Mouse (Mus musculus): Measurements from ENCODE around the gene Lad1. TPM values are rescaled to one million over a fixed set of nuclear protein-coding genes. Genes with fewer than 3 reads are reported as not detected.
A peak's percentile ranks its signal among the peaks of the same experiment; 100 is the strongest.

Gene Lad1
- polyA plus RNA-seq, 1 experiment from 2014 or later = 21.7 TPM

DNA sequence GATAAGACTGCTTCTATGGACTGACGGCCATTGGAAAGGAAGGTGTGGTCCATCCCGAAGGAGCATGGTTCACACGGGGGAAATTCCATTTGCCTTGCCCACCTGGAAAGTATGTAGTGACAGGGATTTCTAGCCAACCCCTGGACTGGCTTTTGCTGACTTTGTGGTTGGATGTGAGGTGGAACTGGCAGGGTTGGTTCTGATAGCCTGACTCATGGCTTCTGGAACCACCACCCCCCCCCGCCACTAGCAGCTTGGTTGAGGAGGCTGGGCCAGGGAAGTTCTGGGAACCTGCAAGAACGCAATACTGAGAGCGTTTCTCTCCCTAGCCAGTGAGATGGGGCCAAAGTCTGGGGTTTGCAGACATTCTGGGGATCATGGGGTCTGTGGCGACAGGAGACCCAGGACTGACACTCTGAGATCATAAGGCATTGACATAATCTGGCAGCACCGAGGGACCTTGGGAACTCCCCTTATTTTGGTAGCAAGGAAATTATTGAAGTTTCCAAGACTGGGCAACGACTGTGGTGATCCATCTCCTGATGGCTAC lies 45.5 kb downstream of the Lad1 start:
- H3K27me3 ChIP-seq = peaks cover 7% of the 10 kb centered on the region
- WGBS = 84% methylated on average over 9 of the region's 9 CpGs
- ATAC-seq (replicated peaks; ENCODE audit: low FRiP score) = no peak
- H3K4me3 ChIP-seq (replicated peaks) = no peak overlapping the region
- H3K4me2 ChIP-seq = no peak overlapping the region
- H3K36me3 ChIP-seq = no peaks in the 10 kb centered on the region
- no peak overlapping the region for H3K27ac ChIP-seq
- no peaks in the 10 kb centered on the region for H3K9me3 ChIP-seq (replicated peaks)
- no peak overlapping the region for H3K9ac ChIP-seq
- H3K4me1 ChIP-seq = 0 out of 2 replicates have a peak, but pooled peaks cover 6% of the 10 kb centered on the region

- no peak for ATAC-seq (replicated peaks; ENCODE audit: low FRiP score)
- Histone ChIP-seq H3K9me3 (replicated peaks) (no peaks in the 10 kb centered on the region), H3K4me3 (replicated peaks) (no peak overlapping the region), H3K4me2 (no peak overlapping the region), H3K4me1 (0 out of 2 replicates have a peak, but pooled peaks cover 6% of the 10 kb centered on the region), H3K9ac (no peak overlapping the region), H3K27ac (no peak overlapping the region), H3K36me3 (no peaks in the 10 kb centered on the region), H3K27me3 (peaks cover 7% of the 10 kb centered on the region)
- WGBS = 85% methylated on average over 6 of the region's 6 CpGs
These were observed 46.4 kb downstream of the Lad1 start for GRCm38 (mm10) chr1:135864830-135865229.

DNA sequence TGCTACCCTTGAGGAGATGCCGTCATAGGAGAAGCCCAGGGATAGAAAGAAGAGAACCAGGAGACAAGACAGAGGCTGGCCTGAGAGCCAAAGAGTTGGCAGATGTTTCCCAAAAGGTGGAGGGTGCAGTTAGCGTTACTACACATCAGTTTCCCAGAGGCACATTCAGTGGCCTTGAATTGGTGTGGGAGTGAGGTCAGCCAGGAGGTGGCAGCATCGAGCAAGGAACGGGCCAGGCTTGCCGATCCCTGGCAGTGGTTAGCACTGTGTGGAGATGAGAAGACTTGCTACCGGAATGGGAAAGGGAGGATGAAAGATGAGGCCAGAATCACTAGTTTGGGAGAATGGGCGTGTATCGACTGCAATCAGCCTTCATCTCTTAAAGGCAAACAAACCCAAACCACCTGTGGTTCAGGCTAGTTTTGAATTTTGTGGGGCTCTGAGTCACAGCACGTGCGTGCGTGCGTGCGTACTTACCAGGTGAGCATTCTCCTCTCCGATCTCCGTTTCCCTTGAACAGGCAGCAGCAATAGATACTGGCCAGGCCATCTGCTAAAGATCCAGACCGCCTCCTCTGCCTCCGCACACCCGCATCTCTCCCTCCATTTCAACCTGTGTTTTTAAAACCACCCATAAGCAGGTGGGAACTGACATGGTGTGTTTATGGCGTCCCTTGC lies 47.3 kb downstream of the Lad1 start:
- H3K27ac ChIP-seq = no peak overlapping the region
- H3K9me3 ChIP-seq (replicated peaks) = no peaks in the 10 kb centered on the region
- ATAC-seq (replicated peaks; ENCODE audit: low FRiP score) = no peak; the same call in 1 of the 2 replicates
- H3K4me2 ChIP-seq = no peak overlapping the region
- no peak overlapping the region for H3K9ac ChIP-seq
- peaks cover 8% of the 10 kb centered on the region for H3K27me3 ChIP-seq
- H3K4me3 ChIP-seq (replicated peaks) = no peak overlapping the region
- WGBS = 47% methylated on average over 19 of the region's 19 CpGs
- 0 out of 2 replicates have a peak, but pooled peaks cover 6% of the 10 kb centered on the region for H3K4me1 ChIP-seq
- no peaks in the 10 kb centered on the region for H3K36me3 ChIP-seq

DNA sequence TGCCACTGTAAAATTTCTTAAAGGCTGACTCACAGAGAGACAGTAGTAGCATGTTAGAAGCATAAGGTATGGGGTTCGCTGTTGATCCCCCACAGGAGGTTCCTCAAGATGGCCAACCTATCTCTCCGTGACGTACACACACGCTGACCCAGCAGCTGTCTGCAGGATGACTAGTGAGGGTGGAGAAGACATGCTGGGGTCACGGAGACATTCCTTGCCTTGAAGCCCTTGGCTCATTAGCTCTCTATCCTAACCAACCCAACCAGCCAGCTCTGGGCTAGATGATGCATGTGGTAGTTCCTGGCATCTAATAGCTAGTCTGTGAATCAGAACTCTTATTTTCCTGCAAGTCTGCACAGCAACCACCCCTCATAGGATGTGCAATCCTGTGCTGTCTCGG lies 50.2 kb downstream of the Lad1 start:
- Histone ChIP-seq H3K9ac (no peak overlapping the region), H3K36me3 (no peaks in the 10 kb centered on the region), H3K27me3 (peaks cover 13% of the 10 kb centered on the region), H3K9me3 (replicated peaks) (no peaks in the 10 kb centered on the region), H3K27ac (no peak overlapping the region), H3K4me2 (no peak overlapping the region), H3K4me1 (no peaks in the 10 kb centered on the region), H3K4me3 (replicated peaks) (no peak overlapping the region)
- WGBS = 89% methylated on average over 6 of the region's 6 CpGs
- no peak for ATAC-seq (replicated peaks; ENCODE audit: low FRiP score)

GRCm38 (mm10) chr1:135872991-135873390 lies 54.6 kb downstream of the Lad1 start:
- 0 out of 2 replicates have a peak, but pooled peaks cover 5% of the 10 kb centered on the region for H3K27me3 ChIP-seq
- H3K9me3 ChIP-seq (replicated peaks) = no peaks in the 10 kb centered on the region
- no peaks in the 10 kb centered on the region for H3K36me3 ChIP-seq
- no peaks in the 10 kb centered on the region for H3K4me1 ChIP-seq
- 76% methylated on average over 4 of the region's 4 CpGs for WGBS
- no peak for ATAC-seq (replicated peaks; ENCODE audit: low FRiP score)
- no peak overlapping the region for H3K9ac ChIP-seq
- H3K4me3 ChIP-seq (replicated peaks) = no peak overlapping the region
- H3K27ac ChIP-seq = no peak overlapping the region
- H3K4me2 ChIP-seq = no peak overlapping the region

DNA sequence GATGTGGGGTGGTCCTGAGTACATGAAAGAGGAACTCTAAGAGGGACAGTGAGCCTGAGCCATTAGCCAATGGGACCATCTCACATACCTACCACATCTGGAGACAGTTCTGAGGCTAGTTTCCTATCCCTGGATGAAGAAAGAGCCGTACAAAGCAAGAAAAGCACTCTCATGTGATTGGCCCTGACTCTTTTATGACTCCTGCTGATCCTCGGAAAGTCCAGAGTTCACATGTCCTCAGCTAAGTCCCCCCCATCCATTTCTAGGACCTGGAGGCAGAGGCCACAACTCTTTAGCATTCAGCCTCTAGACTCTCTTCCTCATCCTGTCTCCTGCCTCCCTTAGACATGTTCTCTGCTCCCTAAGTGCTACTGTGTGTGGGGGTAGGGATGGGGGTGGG lies 58.9 kb downstream of the Lad1 start:
- Histone ChIP-seq H3K4me2 (no peak overlapping the region), H3K27me3 (no peaks in the 10 kb centered on the region), H3K4me1 (no peaks in the 10 kb centered on the region), H3K9me3 (replicated peaks) (no peaks in the 10 kb centered on the region), H3K9ac (no peak overlapping the region), H3K4me3 (replicated peaks) (no peak overlapping the region), H3K27ac (no peak overlapping the region), H3K36me3 (no peaks in the 10 kb centered on the region)
- no peak for ATAC-seq (replicated peaks; ENCODE audit: low FRiP score)
- 56% methylated on average over 2 of the region's 2 CpGs for WGBS

DNA sequence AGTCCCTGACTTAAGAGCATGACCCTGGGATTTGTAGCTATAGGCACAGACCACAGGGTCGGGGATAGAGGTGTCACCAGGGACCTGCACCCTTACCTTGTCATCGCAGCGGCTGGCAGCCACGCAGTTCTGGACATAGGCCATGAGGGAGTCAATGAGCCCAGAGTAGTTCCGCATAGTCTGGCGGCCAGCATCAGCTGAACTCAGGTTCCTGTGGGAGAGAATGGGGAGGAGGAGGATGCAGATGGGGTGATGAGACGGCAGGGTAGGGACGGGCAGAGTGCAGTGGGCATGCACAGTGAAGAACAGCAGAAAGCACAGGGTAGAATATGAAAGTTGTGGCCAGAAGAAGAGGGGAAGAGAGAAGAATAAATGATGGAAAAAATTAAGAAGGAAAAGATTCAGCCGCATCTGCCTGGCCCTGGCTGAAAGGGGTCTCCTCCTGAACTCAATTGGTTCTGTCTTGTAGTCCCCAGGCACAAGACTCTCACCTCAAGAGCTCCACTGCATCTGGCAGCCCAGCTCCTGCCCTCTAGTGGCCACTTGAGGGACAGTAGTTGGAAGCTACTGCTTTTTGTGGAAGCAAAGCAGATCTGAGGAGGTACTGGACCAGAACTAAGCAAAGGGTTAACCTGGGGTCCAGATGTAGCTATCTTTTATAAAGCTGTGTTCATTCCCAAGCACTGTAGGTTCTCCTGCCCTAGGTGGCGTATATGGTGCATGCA lies 64.1 kb downstream of the Lad1 start:
- no peaks in the 10 kb centered on the region for H3K9me3 ChIP-seq (replicated peaks)
- H3K36me3 ChIP-seq = no peaks in the 10 kb centered on the region
- H3K4me2 ChIP-seq = no peak overlapping the region
- no peaks in the 10 kb centered on the region for H3K27me3 ChIP-seq
- no peak overlapping the region for H3K27ac ChIP-seq
- 0 out of 2 replicates have a peak, but pooled peaks have one; percentile 15 for ATAC-seq (replicated peaks; ENCODE audit: low FRiP score)
- H3K9ac ChIP-seq = no peak overlapping the region
- WGBS = 76% methylated on average over 10 of the region's 10 CpGs
- H3K4me3 ChIP-seq (replicated peaks) = no peak overlapping the region
- H3K4me1 ChIP-seq = no peaks in the 10 kb centered on the region

Other genes with a start within 250 kb of the Lad1 start
- gene Nav1, start 211.3 kb upstream of the Lad1 start, polyA plus RNA-seq (2015; fragmentation: Nextera tagmentation; extraction: Ambion mirVana) = 16.4 and 16.6 TPM in 2 replicates
- 119 and 137 TPM in 2 replicates for gene Csrp1, start 98.5 kb upstream of the Lad1 start, polyA plus RNA-seq (2015; fragmentation: Nextera tagmentation; extraction: Ambion mirVana)
- 79.5 and 86.2 TPM in 2 replicates for gene Phlda3, start 52.5 kb upstream of the Lad1 start, polyA plus RNA-seq (2015; fragmentation: Nextera tagmentation; extraction: Ambion mirVana)
- gene Tnni1, start 39.2 kb upstream of the Lad1 start, polyA plus RNA-seq (2015; fragmentation: Nextera tagmentation; extraction: Ambion mirVana) = 36.1 and 56.2 TPM in 2 replicates
- 22.2 and 39.9 TPM in 2 replicates for gene Tnnt2, start 17.8 kb downstream of the Lad1 start, polyA plus RNA-seq (2015; fragmentation: Nextera tagmentation; extraction: Ambion mirVana)
- gene Pkp1, start 100.6 kb downstream of the Lad1 start, polyA plus RNA-seq (2015; fragmentation: Nextera tagmentation; extraction: Ambion mirVana) = 0.35 and 0.57 TPM in 2 replicates
- gene Igfn1, start 187.7 kb downstream of the Lad1 start, polyA plus RNA-seq (2015; fragmentation: Nextera tagmentation; extraction: Ambion mirVana) = 0.12 and 0.14 TPM in 2 replicates
- 206 and 224 TPM in 2 replicates for gene Tmem9, start 189.6 kb downstream of the Lad1 start, polyA plus RNA-seq (2015; fragmentation: Nextera tagmentation; extraction: Ambion mirVana)
- gene Ascl5, start 232.2 kb downstream of the Lad1 start, polyA plus RNA-seq (2015; fragmentation: Nextera tagmentation; extraction: Ambion mirVana) = not detected in 2 replicates
- 0.49 and 0.57 TPM in 2 replicates for gene Cacna1s, start 234.2 kb downstream of the Lad1 start, polyA plus RNA-seq (2015; fragmentation: Nextera tagmentation; extraction: Ambion mirVana)